Mouse (Mus musculus) heart, adult 2 months (tissue): ENCODE results near the gene Col25a1. TPM values are rescaled to one million over a fixed set of nuclear protein-coding genes. Genes with fewer than 3 reads are reported as not detected.

Experiments used
- DNase-seq, 2 experiments: peaks; one replicate each; pipeline ENCODE4 v3.0.0; 2021
- H3K27ac ChIP-seq: fragments of 200-600 bp; 2 replicates; pipeline ENCODE4 v1.8.1; 2022
- H3K27me3 ChIP-seq: fragments of 200-500 bp; 2 replicates; pipeline ENCODE4 v1.6.1; 2012; ENCODE audit warnings: mild to moderate bottlenecking, low read length, inconsistent platforms, mixed read lengths; ENCODE audit not compliant: control insufficient read depth, insufficient read depth
- H3K36me3 ChIP-seq: fragments of 200-500 bp; 2 replicates; pipeline ENCODE4 v1.6.1; 2012; ENCODE audit warnings: low read length, inconsistent platforms; ENCODE audit not compliant: control insufficient read depth, insufficient read depth
- H3K4me1 ChIP-seq: fragments of 200-500 bp; 2 replicates; pipeline ENCODE4 v1.6.1; 2011; ENCODE audit warnings: low read length; ENCODE audit not compliant: control insufficient read depth, insufficient read depth
- H3K4me3 ChIP-seq: fragments of 200-600 bp; 2 replicates; pipeline ENCODE4 v1.8.1; 2022
- H3K79me2 ChIP-seq: fragments of 200-500 bp; replicated peaks from 2 replicates; pipeline ENCODE4 v1.6.1; 2012; ENCODE audit warnings: mild to moderate bottlenecking, inconsistent platforms, low read length, moderate library complexity, mixed read lengths; ENCODE audit not compliant: control insufficient read depth, insufficient read depth
- H3K9ac ChIP-seq: fragments of 200-500 bp; 2 replicates; pipeline ENCODE4 v1.6.1; 2012; ENCODE audit warnings: low read depth, mild to moderate bottlenecking, control low read depth, inconsistent platforms, low read length, mixed read lengths
- CTCF ChIP-seq: fragments of 200-600 bp; IDR thresholded peaks from 2 replicates; pipeline ENCODE4 v1.8.1; 2022; ENCODE audit warnings: antibody characterized with exemption, mild to moderate bottlenecking, moderate library complexity
- EP300 ChIP-seq: fragments of 200-500 bp; IDR thresholded peaks from 2 replicates; pipeline ENCODE4 v1.6.1; 2011; ENCODE audit warnings: low read depth, low read length, control low read depth; ENCODE audit not compliant: insufficient read depth
- POLR2A ChIP-seq: fragments of 200-500 bp; IDR thresholded peaks from 2 replicates; pipeline ENCODE4 v1.6.1; 2011; ENCODE audit warnings: mild to moderate bottlenecking, low read depth, low read length, control low read depth; ENCODE audit not compliant: insufficient read depth
- WGBS: fragments of 180-500 bp; shearing (Covaris S2); methylation state at CpG from one replicate; pipeline ENCODE4 v1.1.7; 2018; 5-methylcytosine and 5-hydroxymethylcytosine counted together
- intact Hi-C: fragments of 180-260 bp; cut with DNase I; formaldehyde crosslinking; loops from one replicate; pipeline ENCODE4 v1.15.1; 2025
- polyA plus RNA-seq: library from polyadenylated mRNA; depleted of rRNA; stranded (reverse); fragments of >200 nt; gene quantifications from 2 replicates; pipeline ENCODE4 v1.2.3, GENCODE M21; 2012
- total RNA-seq, 2 experiments: library from RNA; stranded (reverse); gene quantifications; 2 replicates each; pipeline ENCODE4 v1.2.3; 2021

Gene Col25a1
- total and polyA plus RNA-seq, 3 experiments = 0.10 to 0.39 (median 0.21) TPM

DNA sequence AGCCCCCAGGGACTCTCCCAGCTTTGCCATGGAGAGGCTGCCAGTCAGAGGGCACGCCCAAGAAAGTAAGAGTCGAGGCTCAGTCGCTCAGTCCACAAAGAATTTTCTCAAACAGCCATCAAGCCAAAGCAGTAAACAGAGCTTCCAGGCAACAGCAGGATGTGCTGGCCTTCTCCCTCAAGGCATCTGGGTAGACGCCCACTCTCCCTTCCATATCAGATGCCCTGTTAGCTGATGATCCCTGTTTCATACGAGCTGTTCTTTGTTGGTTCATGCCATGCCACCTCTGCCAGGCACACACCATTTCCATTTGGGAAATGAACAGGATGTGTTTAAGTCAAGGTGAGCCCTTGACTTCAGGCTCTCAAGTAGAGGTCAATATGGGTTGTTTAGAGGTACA, 334.1 kb downstream of the Col25a1 start:
- Histone ChIP-seq H3K4me3 (no peak overlapping the region), H3K4me1 (no peaks in the 10 kb centered on the region), H3K27me3 (no peaks in the 10 kb centered on the region), H3K27ac (no peak overlapping the region), H3K9ac (no peak overlapping the region), H3K36me3 (no peaks in the 10 kb centered on the region), H3K79me2 (no peaks in the 10 kb centered on the region)
- WGBS = 73% methylated on average over 5 of the region's 5 CpGs
- intact Hi-C loops = no loop called here
- no peak for DNase-seq
- no peak for TF ChIP-seq CTCF
- no peak for TF ChIP-seq POLR2A
- no peak for TF ChIP-seq EP300

DNA sequence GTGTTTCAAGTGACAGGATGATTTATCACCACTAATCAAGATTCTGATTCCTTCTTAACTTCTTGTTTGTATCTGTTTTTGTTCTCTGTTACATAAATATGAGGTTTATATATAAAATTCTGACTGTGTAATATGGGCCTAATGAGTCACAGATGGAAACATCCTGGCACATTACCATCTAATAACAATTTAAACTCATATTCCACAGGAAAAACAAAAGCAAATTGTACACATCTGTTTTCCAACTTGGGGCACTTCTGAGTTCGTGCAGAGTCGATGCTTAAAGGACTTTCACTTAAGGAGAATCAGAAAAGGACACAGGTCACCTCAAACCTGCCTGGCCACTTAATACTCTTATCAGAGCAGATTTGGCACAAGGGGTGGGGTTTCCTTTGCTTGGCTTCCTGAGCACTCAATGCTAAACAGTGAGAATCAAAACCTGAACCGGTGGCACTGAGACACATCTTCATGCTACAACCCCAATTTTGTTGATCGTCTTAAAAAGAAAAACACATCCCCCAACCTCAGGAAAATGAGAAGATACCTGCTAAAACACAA, 342.0 kb downstream of the Col25a1 start:
- H3K4me3 ChIP-seq = no peak overlapping the region
- no peak overlapping the region for H3K27ac ChIP-seq
- DNase-seq = no peak
- H3K9ac ChIP-seq = no peak overlapping the region
- no peak for TF ChIP-seq EP300
- TF ChIP-seq POLR2A = no peak
- no peak for TF ChIP-seq CTCF
- intact Hi-C loops = no loop called here
- no peaks in the 10 kb centered on the region for H3K36me3 ChIP-seq
- H3K79me2 ChIP-seq = no peaks in the 10 kb centered on the region
- H3K27me3 ChIP-seq = no peaks in the 10 kb centered on the region
- 29% methylated on average over 4 of the region's 4 CpGs for WGBS
- H3K4me1 ChIP-seq = no peaks in the 10 kb centered on the region

DNA sequence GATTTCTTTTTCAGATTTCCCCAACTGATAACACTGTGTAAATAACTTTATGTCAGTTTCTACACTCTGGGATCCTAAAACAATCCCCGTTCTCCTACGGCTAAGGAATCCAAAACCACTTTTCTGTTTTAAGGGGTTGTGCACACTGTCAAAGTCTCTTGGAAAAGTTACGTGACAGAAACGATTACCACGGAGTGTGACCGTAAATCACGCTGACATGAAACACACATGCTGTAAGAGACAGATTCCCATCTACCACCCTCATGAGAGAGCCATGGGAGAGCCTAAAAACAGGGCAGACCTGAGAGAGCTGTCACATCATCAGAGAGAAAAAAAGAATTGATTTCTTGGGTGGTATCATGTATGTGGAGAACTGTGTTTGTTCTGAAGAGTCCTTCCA, 342.7 kb downstream of the Col25a1 start:
- intact Hi-C loops = no loop called here
- no peak overlapping the region for H3K4me3 ChIP-seq
- H3K79me2 ChIP-seq = no peaks in the 10 kb centered on the region
- H3K36me3 ChIP-seq = no peaks in the 10 kb centered on the region
- no peaks in the 10 kb centered on the region for H3K27me3 ChIP-seq
- DNase-seq = no peak
- 77% methylated on average over 7 of the region's 7 CpGs for WGBS
- no peak for TF ChIP-seq CTCF
- TF ChIP-seq POLR2A = no peak
- H3K4me1 ChIP-seq = no peaks in the 10 kb centered on the region
- no peak overlapping the region for H3K9ac ChIP-seq
- H3K27ac ChIP-seq = no peak overlapping the region

DNA sequence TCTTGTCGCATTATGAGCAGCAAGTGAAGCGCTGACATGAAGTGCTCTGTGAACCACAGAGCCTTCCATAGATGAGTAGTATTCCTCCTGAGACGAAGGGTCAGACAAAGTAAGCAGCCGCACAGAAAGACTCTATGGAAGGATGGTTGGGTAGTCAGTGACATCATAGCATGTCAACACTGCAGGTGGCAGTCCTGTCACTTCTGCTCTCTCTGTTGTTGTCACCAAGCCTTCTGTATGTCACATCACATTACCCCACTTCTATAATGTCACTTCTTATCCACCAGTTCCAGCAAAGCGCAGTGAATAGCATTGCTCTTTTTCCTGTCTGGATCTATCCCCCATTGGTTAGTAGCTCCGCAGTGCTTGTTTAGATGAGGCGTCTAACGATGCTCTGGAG, 351.2 kb downstream of the Col25a1 start:
- H3K4me1 ChIP-seq = no peaks in the 10 kb centered on the region
- intact Hi-C loops = no loop called here
- 89% methylated on average over 8 of the region's 8 CpGs for WGBS
- no peak overlapping the region for H3K4me3 ChIP-seq
- no peaks in the 10 kb centered on the region for H3K27me3 ChIP-seq
- H3K36me3 ChIP-seq = no peaks in the 10 kb centered on the region
- DNase-seq = no peak
- H3K79me2 ChIP-seq = no peaks in the 10 kb centered on the region
- no peak overlapping the region for H3K27ac ChIP-seq
- TF ChIP-seq CTCF (no peak), EP300 (no peak), POLR2A (no peak)
- H3K9ac ChIP-seq = no peak overlapping the region

DNA sequence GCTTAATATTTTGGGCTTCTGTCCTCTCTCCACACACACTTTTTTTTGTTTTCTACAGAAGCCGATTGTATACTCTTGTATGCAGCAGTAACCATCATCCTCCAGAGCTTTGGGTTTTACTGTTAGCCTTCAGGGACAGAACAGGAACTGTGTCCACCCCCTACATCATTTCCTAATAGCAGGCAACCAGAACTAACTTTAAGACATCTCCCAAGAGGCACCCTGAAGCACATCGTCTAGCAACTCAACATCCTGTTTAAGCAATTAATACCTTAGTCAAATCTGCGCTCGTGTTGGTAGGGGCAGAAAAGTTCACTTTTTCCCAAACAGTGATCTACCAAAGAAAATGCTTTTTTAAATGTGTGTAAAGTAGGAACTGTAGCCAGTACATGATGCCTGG, 357.5 kb downstream of the Col25a1 start:
- Histone ChIP-seq H3K27me3 (no peaks in the 10 kb centered on the region), H3K9ac (no peak overlapping the region), H3K27ac (no peak overlapping the region), H3K36me3 (no peaks in the 10 kb centered on the region), H3K4me1 (no peaks in the 10 kb centered on the region), H3K79me2 (no peaks in the 10 kb centered on the region), H3K4me3 (no peak overlapping the region)
- intact Hi-C loops = no loop called here
- 42% methylated on average over 4 of the region's 4 CpGs for WGBS
- no peak for DNase-seq
- no peak for TF ChIP-seq CTCF
- TF ChIP-seq POLR2A = no peak
- no peak for TF ChIP-seq EP300

DNA sequence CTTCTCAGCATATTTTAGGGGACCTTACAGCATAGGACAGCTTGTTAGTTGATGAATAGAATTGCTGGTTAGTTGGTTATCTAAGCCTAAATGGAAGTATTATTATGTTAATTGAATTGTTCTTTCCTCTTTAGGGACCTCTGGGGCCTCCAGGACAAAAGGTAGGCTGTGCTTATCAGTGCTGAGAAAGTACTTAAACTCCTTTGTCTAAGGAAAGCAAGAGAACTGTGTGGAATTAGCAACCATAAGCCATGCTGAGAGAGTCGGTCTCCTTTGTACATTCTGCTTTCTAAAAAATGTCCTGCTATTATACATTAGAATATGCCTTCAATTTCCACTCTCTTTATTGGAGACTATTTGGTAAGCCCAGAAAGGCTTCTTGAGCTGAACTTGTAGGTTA, 362.9 kb downstream of the Col25a1 start:
- H3K27me3 ChIP-seq = no peaks in the 10 kb centered on the region
- no peak overlapping the region for H3K9ac ChIP-seq
- no peaks in the 10 kb centered on the region for H3K36me3 ChIP-seq
- H3K4me3 ChIP-seq = no peak overlapping the region
- no peaks in the 10 kb centered on the region for H3K4me1 ChIP-seq
- TF ChIP-seq CTCF = no peak
- no peak for TF ChIP-seq EP300
- TF ChIP-seq POLR2A = no peak
- DNase-seq = no peak
- H3K79me2 ChIP-seq = no peaks in the 10 kb centered on the region
- intact Hi-C loops = no loop called here
- 38% methylated on average over 1 of the region's 1 CpGs for WGBS
- no peak overlapping the region for H3K27ac ChIP-seq
